Mouse (Mus musculus): ENCODE measurements at regions not wholly inside any gene's neighbourhood (a gene's known extent, or its start where the extent isn't known, plus 50 kb on each side); places are given as distances from the start of the nearest gene placed in this dataset.

DNA sequence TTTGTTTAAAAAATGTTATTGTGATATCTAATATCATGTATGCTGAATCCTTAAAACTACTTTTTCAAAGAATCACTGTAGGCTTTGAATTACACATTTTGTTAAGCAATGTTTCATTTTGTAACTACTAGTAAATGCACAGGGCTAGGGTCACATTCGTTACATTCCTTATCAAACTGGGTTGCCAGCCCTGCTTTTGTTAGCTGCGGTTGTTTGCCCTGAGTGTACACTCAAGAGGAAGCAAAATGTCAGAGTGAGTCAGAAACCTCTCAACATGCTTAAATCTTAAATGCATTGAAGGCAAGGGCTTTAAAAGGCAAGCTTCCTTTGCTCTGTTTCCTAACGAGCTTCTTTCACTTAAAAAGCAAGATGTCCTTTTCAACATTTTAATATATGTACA, 193.6 kb upstream of the Daam1 start:
- TF ChIP-seq CTCF (conservative IDR thresholded peaks at IDR 0.05; ENCODE audit: low read length) (no peak), POU5F1 (IDR thresholded peaks at IDR 0.05; ENCODE audit: borderline replicate concordance, low read length) (no peak)
